Mouse (Mus musculus) naive thymus-derived CD4-positive, alpha-beta T cell, adult 5 months (primary cell): Measurements from ENCODE around the gene Plch2. TPM values are rescaled to one million over a fixed set of nuclear protein-coding genes. Genes with fewer than 3 reads are reported as not detected.

Experiments used
- polyA plus RNA-seq: library from polyadenylated mRNA; unstranded; fragments of 100-300 nt; shearing (Covaris generic); gene quantifications from one replicate; pipeline ENCODE4 v1.2.1, GENCODE M21; 2017

The Plch2 gene
- not detected for polyA plus RNA-seq

DNA sequence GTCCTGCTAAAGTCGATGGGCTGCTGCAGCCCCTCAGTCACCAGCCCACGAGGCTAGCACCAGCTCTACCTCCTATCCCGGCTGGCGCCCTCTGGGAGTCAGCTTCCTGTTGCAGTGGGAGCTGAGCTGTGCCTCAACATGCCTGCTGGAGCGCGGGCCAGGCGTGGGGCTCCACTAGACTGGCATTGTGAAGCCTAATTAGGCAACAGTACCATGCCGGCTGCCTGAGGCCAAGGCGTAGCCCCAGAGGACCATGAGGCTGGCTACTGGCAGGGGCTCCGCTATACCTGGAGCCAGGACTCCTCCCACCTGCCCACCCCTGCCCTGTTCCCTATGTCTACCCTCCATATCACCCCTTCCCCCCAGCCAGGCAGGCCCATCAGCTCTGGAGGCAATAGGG is at the start of gene Plch2:
TSS of gene Plch2 (minus strand) at position 61 of the 400 bp plus-strand sequence.

DNA sequence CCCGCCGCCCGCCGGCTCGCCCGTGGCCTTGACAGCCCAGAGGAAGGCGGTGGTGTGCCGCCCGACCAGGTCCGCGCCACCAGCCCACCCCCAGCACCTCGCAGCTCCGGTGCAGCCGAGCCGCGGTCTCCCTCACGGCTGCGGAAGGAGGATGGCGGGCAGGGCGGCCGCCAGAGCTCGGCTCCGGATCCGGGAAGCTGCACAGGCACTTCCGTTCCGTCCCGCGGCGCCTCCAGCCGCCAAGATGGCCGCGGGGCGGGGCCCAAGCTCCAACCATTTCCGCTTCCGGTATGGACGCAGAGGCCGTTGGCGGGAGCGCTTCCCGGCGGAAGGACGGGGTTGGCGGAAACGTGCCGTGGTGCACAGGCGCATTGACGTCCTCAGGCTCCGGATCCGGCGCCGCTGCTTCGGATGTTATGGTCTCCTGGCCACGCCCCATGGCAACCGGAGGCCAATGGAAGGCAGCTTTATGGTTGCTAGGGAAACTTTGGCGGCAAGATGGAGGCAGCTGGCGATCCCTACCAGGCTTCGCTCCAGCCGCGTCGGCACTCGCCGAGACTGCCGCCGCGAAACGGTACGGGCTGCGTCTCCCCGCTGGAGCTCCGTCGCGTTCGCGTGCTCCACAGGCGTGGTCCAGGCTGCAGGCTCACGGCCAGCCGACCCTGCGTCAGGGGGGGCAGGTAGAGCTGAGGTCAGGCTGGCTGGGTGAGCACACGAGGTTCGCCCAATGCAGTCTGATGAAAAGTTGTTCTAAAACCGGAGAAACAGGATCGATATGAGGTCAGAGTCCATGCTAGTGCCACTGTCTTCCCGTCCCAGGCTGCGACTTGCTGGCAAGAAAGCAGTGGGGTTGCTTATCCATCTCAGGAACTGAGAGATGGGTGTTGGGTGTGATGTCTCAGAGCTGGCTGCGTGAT is 29.8 kb upstream of the Plch2 start, which contains the start of the genes Rer1 and Morn1:
TSS of gene Rer1 (minus strand) at position 275 of the 917 bp plus-strand sequence.
TSS of gene Morn1 (plus strand) at position 470 of the 917 bp plus-strand sequence.

DNA sequence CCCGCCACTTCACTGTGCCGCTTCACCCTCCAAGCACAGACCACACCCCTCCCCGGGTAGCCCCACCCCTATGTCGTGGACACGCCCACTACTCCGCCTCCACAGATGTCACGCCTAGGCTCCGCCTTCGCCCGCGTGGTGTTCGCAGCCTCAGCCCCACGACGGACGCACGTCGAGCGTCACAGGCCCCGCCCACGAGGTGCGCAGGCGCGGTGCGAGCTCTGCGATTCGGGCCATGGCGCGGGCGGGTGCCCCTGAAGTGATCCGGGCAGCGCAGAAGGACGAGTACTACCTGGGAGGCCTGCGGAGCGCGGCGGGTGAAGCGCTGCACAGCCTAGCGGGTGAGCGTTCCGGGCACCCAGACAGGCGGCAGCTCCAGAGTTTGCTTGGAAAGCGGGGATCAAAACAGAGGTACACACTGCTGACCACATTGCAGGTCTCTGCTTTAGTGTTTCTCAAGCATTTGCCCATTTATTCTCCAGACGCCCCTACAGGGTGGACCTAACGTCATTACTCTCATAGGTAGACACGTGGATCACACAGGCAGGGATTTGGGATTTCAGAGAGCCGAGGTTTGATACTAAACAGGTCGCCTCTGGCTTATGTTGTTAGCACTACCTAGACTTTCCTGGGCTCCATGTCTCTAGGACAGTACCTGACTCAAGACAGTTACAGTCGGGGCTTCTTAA is 10.4 kb upstream of the Plch2 start, which contains the start of gene Pex10:
TSS of gene Pex10 (plus strand) at position 183 of the 689 bp plus-strand sequence.

DNA sequence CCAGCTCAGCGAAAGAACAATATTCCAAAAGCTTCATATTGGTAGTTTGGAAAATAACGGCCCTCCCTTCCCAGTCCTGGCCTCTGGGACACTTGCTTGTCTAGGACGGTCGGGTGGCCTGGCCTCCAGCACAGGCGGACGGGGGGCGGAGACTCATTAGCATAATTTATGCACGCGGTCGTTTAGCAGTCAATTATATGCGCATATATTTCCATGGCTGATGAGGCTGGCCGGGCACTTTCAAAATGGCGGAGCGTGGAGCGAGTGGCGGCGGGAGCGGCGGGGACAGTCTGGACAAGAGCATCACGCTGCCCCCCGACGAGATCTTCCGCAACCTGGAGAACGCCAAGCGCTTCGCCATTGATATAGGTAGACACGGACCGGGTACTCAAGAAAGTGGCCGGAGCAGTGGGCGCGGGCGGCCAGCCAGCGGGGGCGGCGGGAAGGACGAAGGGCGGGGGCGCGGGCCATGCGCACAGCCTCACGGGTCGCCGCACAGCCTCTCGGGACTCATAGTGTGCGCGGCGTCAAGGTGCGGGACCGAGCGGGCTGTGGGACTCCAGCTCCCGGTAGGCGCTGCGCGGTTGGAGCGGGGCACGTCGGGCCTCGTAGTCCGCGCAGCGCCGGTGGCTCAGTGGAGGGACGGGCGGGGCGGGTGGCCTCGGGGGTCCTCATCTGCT is 92.5 kb downstream of the Plch2 start, which contains the start of gene Pank4:
TSS of gene Pank4 (plus strand) at position 223 of the 680 bp plus-strand sequence.

DNA sequence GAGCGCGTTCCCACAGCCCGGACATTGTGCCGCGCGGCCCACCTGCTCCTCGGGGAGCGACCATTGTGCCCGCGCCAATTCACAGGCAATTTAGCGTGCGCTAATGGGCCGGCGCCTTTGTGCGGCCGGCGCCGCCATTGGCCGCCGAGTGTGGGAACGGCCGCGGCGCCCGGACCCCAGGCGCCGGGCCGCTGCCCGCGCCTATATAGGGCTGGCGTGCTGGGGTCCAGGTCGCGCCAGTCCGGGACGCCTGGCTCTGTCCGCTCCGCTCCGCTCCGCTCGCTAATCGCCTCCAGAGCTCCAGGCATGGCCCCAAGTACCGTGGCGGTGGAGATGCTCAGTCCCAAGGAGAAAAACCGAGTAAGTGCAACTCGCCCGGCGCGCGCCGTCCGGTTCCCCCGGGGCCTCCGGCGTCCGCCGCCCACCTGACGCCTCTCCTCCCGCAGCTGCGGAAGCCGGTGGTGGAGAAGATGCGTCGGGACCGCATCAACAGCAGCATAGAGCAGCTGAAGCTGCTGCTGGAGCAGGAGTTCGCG is 95.8 kb downstream of the Plch2 start, which contains the start of gene Hes5:
TSS of gene Hes5 (plus strand) at position 234 of the 536 bp plus-strand sequence.

Other genes starting within 250 kb of the Plch2 start
- not detected for gene Ttc34, start 219.3 kb downstream of the Plch2 start, polyA plus RNA-seq
- not detected for gene Mmel1, start 187.2 kb downstream of the Plch2 start, polyA plus RNA-seq
- 6.7 TPM for gene Fam213b, start 157.6 kb downstream of the Plch2 start, polyA plus RNA-seq
- 16.5 TPM for gene Tnfrsf14, start 128.2 kb downstream of the Plch2 start, polyA plus RNA-seq
- 1.0 TPM for gene Hes5, start 95.9 kb downstream of the Plch2 start, polyA plus RNA-seq
- 95.8 TPM for gene Pank4, start 92.7 kb downstream of the Plch2 start, polyA plus RNA-seq
- 8.1 TPM for gene Pex10, start 10.2 kb upstream of the Plch2 start, polyA plus RNA-seq
- gene Rer1, start 29.6 kb upstream of the Plch2 start, polyA plus RNA-seq, result 112 TPM
- 0.37 TPM for gene Morn1, start 29.8 kb upstream of the Plch2 start, polyA plus RNA-seq
- 181 TPM for gene Ski, start 165.8 kb upstream of the Plch2 start, polyA plus RNA-seq
- 69.6 TPM for gene Faap20, start 193.0 kb upstream of the Plch2 start, polyA plus RNA-seq